Mouse (Mus musculus) kidney, adult 2 months (tissue): Measurements from ENCODE around the gene Gm28374. TPM values are rescaled to one million over a fixed set of nuclear protein-coding genes. Genes with fewer than 3 reads are reported as not detected.
"Not testable (repeated sequence)": the region's sequence is repeated elsewhere in the genome, so short reads cannot be mapped to it uniquely, and the experiment has no call there.

Source experiments
- DNase-seq: peaks from one replicate; pipeline ENCODE4 v3.0.0; 2021
- H3K27ac ChIP-seq: fragments of 200-500 bp; 2 replicates; pipeline ENCODE4 v1.5.1; 2012; ENCODE audit warnings: low read depth, low read length, control low read depth, inconsistent platforms; ENCODE audit not compliant: insufficient read depth
- H3K27me3 ChIP-seq: fragments of 200-500 bp; replicated peaks from 2 replicates; pipeline ENCODE4 v1.6.1; 2012; ENCODE audit warnings: mild to moderate bottlenecking, moderate library complexity, low read length, inconsistent platforms; ENCODE audit not compliant: control insufficient read depth, insufficient read depth
- H3K36me3 ChIP-seq: fragments of 200-500 bp; 2 replicates; pipeline ENCODE4 v1.6.1; 2012; ENCODE audit warnings: mild to moderate bottlenecking, moderate library complexity, low read length, inconsistent platforms; ENCODE audit not compliant: control insufficient read depth, insufficient read depth
- H3K4me1 ChIP-seq: fragments of 200-500 bp; 2 replicates; pipeline ENCODE4 v1.6.1; 2011; ENCODE audit warnings: low read length; ENCODE audit not compliant: control insufficient read depth, insufficient read depth
- H3K4me3 ChIP-seq: fragments of 200-500 bp; 2 replicates; pipeline ENCODE4 v1.5.1; 2011; ENCODE audit warnings: mild to moderate bottlenecking, low read depth, low read length, control low read depth; ENCODE audit not compliant: insufficient read depth
- CTCF ChIP-seq: fragments of 200-500 bp; conservative IDR thresholded peaks from 2 replicates; pipeline ENCODE4 v1.5.1; 2011; ENCODE audit warnings: low read depth, mild to moderate bottlenecking, control low read depth, low read length, moderate library complexity, mixed read lengths; ENCODE audit not compliant: insufficient read depth, insufficient read length
- POLR2A ChIP-seq: fragments of 200-500 bp; IDR thresholded peaks from one replicate; pipeline ENCODE4 v1.6.1; 2011; ENCODE audit warnings: low read depth, low read length, control low read depth
- WGBS: fragments of 180-500 bp; shearing (Covaris S2); methylation state at CpG from one replicate; pipeline ENCODE4 v1.1.7; 2018; 5-methylcytosine and 5-hydroxymethylcytosine counted together
- polyA plus RNA-seq: library from polyadenylated mRNA; depleted of rRNA; stranded (reverse); fragments of >200 nt; gene quantifications from 2 replicates; pipeline ENCODE4 v1.2.3, GENCODE M21; 2012; rRNA removed

Gm28374 gene
- not detected in 2 replicates for polyA plus RNA-seq

GRCm38 (mm10) chr19:6082156-6082555 lies at the start of gene Gm28374:
Gene Gm28374, minus strand, starts transcription at chr19:6082256.
- no peaks in the 10 kb centered on the region; the same call in 1 of the 2 replicates for H3K4me1 ChIP-seq
- TF ChIP-seq CTCF (no peak), POLR2A (no peak)
- no peaks in the 10 kb centered on the region for H3K36me3 ChIP-seq
- DNase-seq, result no peak
- WGBS, result 88% methylated on average over 9 of the region's 9 CpGs
- no peaks in the 10 kb centered on the region for H3K27me3 ChIP-seq
- no peak within 1 kb of the TSS for H3K4me3 ChIP-seq
- no peak within 1 kb of the TSS for H3K27ac ChIP-seq

DNA sequence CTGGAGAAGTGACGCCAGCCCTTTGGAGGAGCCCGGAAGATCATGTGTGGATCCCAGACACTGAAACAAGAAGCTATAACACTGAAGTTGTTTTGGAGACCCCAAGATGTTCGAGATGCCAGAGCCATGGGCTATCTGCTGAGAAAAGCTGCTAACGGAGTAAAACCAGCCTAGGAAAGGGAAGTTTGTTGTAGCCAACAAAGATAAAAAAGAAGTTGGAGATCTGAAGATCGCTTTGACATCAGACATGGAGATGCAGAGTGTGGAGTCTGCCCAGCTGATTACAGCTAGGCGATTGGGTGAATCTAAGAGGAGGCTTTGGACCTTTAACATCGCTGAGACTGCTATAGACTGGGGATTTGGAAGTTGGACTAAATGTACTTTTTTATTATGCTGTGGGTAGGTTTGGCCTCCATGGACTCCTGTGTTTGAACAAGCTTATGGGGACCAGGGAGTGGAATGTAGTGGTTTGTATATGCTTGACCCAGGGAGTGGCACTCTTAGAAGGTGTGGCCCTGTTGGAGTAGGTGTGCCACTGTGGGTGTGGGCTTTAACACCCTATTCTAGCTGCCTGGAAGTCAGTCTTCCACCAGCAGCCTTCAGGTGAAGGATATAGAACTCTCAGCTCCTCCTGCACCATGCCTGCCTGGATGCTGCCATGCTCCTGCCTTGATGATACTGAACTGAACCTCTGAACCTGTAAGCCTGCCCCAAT lies 48.5 kb upstream of the Gm28374 start:
- H3K36me3 ChIP-seq, DNase-seq: not testable (repeated sequence)
- WGBS, result 78% methylated on average over 7 of the region's 7 CpGs

DNA sequence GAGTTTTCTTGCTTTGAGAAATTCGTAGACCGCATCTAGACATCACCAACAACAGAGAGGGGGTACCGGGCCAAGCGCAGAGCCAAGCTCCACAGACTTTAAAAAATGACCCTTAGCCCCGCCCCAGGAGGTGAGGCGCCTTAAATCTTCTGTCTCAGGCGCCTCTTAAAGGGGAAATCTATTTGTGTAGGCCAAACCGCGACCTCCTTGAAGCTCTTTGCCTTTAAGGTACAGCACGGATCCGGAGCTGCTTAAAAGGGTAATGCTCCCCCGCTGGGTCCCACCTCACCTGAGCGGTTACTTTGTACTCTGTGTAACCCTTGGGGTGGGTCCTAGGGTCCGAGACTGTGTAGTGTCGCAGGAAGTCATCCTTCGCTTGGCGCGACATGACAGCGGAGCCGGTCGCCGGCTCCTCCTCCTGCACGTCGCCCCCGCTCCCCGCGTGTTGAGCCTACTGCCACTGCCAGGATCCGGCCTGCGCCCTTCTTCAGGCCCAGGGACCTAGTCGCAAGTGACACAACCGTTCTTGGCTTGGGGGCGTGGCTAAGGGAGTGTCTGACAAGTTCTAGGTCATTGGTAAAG lies 45.8 kb upstream of the Gm28374 start, which contains the start of gene Snx15:
Gene Snx15 (minus strand): TSS at position 545 of the 582 bp plus-strand sequence.
- peaks cover 2% of the 10 kb centered on the region; the same call in 1 of the 2 replicates for H3K4me1 ChIP-seq
- TF ChIP-seq POLR2A, result no peak
- no peak for TF ChIP-seq CTCF

More for the DNA sequence above, 48.5 kb upstream of the Gm28374 start:
- H3K4me3 ChIP-seq, H3K27ac ChIP-seq, H3K4me1 ChIP-seq, H3K27me3 ChIP-seq: not testable (repeated sequence)

DNA sequence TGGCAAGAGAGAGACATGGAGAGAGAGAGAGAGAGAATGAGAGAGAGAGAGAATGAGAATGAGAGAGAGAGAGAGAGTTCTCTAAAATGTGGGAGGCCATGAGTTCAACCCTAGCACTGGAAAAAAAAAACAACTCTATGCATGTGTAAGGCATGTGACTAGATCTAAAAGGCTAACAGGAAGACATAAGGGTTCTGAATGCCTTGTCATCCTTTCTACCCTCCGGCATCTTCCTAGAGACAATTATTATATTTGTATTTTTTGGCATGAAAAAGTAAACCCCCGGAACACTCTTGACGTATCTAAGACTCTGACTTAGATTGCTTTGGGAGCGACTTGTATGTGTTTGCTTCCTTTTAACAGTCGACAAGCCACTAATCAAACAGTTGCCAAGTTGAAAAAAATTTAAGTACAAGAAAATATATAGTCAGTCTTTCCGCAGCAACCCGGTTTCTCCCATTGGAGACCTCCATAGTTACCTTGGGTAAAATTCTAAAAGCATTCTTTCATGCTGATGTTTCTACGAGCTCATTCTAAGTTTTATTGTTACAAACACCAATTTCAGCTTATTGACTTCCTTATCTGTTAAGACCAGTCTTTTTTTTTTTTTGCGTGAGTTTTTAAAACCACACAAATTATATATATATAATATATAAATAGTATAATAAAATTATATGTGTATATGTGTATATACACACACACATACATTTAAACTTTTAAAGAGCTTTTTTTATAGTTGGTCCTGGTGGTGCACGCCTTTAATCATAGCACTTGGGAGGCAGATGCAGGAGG lies 44.9 kb upstream of the Gm28374 start:
- Histone ChIP-seq H3K27ac (no peak overlapping the region; the same call in 1 of the 2 replicates), H3K27me3 (no peaks in the 10 kb centered on the region), H3K4me1 (peaks cover 2% of the 10 kb centered on the region; the same call in 1 of the 2 replicates), H3K4me3 (peak overlapping the region; percentile 91), H3K36me3 (no peaks in the 10 kb centered on the region)
- WGBS, result 55% methylated on average over 10 of the region's 10 CpGs
- TF ChIP-seq CTCF (no peak), POLR2A (no peak)
- no peak for DNase-seq

More for the DNA sequence above, 45.8 kb upstream of the Gm28374 start, which contains the start of gene Snx15:
- peak; percentile 99 for DNase-seq
- Histone ChIP-seq H3K27ac (peak within 1 kb of the TSS; percentile 98), H3K27me3 (no peaks in the 10 kb centered on the region), H3K4me3 (peak within 1 kb of the TSS; percentile 91), H3K36me3 (no peaks in the 10 kb centered on the region)
- WGBS, result under 1% methylated on average over 32 of the region's 32 CpGs

GRCm38 (mm10) chr19:6126289-6126688 lies 44.2 kb upstream of the Gm28374 start:
- Histone ChIP-seq H3K27ac (no peak overlapping the region), H3K27me3 (no peaks in the 10 kb centered on the region), H3K4me3 (no peak overlapping the region), H3K4me1 (peaks cover 2% of the 10 kb centered on the region; the same call in 1 of the 2 replicates), H3K36me3 (no peaks in the 10 kb centered on the region)
- TF ChIP-seq CTCF (peak; percentile 61), POLR2A (no peak)
- peak; percentile 74 for DNase-seq
- WGBS, result 27% methylated on average over 4 of the region's 4 CpGs

DNA sequence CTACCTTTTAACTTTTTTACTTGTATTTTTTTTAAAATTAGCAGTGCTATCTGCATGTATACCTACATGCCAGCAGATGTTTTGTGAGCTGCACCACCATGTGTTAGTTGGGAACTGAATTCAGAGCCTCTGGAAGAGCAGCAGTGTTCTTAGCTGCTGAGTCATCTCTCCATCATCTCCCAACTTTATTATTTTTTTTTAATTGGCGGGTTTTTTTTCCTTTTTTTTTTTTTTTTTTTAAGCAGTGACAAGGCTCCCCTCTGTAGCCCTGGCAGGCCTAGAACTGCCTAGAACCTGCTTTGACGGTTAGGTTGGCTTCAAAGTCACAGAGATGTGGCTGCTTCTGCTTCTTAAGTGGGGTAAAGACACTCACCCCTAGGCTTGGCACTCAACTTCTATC lies 42.8 kb upstream of the Gm28374 start:
- no peaks in the 10 kb centered on the region for H3K36me3 ChIP-seq
- H3K4me1 ChIP-seq, result peaks cover 2% of the 10 kb centered on the region; the same call in 1 of the 2 replicates
- WGBS, result 65% methylated on average over 2 of the region's 2 CpGs
- H3K27me3 ChIP-seq, result no peaks in the 10 kb centered on the region
- no peak for TF ChIP-seq POLR2A
- TF ChIP-seq CTCF, result no peak
- no peak overlapping the region for H3K4me3 ChIP-seq
- H3K27ac ChIP-seq, result no peak overlapping the region
- no peak for DNase-seq

DNA sequence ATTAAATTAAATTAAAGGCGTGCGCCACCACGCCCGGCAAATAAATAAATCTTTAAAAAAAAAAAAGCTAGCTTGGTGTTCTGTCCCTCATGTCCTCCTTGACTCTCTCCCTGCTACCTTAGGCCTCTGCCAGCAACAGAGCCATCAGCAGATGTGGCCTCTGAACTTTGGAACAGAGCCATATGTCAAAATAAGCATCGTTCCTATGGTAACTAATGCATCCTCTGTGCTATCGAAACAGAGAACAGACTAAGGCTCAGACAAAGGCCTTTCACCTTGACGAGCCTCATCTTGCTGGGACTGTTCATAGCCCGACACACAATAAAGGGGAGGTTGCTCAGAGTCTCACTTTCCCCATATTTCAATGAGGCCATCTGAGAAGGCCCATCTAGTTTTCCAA lies 41.3 kb upstream of the Gm28374 start:
- peaks cover 5% of the 10 kb centered on the region; the same call in 1 of the 2 replicates for H3K4me1 ChIP-seq
- DNase-seq, result no peak
- TF ChIP-seq CTCF (no peak), POLR2A (no peak)

More for the DNA sequence above, 41.3 kb upstream of the Gm28374 start:
- no peaks in the 10 kb centered on the region for H3K36me3 ChIP-seq
- H3K27ac ChIP-seq, result no peak overlapping the region
- no peaks in the 10 kb centered on the region for H3K27me3 ChIP-seq
- WGBS, result 64% methylated on average over 8 of the region's 8 CpGs
- H3K4me3 ChIP-seq, result no peak overlapping the region
